Mouse (Mus musculus): ENCODE results near the gene Dock2.

- TF ChIP-seq CTCF (IDR thresholded peaks at IDR 0.05; ENCODE audit: low read depth) (no peak), EP300 (IDR thresholded peaks at IDR 0.05; ENCODE audit: low read depth) (no peak)
These were observed 12.3 kb downstream of the Dock2 start for GRCm38 (mm10) chr11:34771221-34771986.
